Mouse (Mus musculus) lung, adult 2 months (tissue): ENCODE measurements around the gene Prpf40b.

Source experiments
- CTCF ChIP-seq: fragments of 200-500 bp; IDR thresholded peaks from 2 replicates; pipeline ENCODE4 v1.5.1; 2011; ENCODE audit warnings: mild to moderate bottlenecking, low read length, control low read depth; ENCODE audit not compliant: insufficient read depth
- POLR2A ChIP-seq: fragments of 200-500 bp; IDR thresholded peaks from 2 replicates; pipeline ENCODE4 v1.6.1; 2011; ENCODE audit warnings: low read depth, mild to moderate bottlenecking, control low read depth, low read length, borderline replicate concordance; ENCODE audit errors: extremely low read depth

DNA sequence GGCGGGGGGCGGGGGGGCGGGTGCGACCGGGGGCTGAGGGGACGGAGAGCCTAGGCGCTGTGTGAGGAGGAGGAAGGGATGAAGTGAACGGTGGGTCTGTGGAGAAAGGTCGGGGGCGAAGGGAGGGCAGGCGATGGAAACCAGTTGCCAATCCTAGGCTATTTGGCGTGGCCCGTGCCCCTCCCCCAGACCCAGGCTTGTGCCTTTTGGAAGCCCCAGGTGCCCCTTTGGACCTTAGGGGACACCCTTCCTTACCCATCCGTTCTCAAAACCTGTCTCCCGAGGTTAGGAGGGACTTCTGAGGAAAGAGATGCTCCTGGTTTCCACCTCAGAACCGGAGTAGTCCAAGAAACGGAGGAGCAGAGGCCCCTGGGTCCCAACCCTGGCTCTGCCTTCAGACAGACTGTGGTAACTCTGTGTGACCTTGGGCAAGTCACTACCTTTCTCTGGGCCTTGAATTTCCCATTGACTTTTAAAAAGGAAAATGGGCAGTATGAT, 646 bp downstream of the Prpf40b start, which contains the start of gene Fam186b:
- no peak for TF ChIP-seq POLR2A
- no peak for TF ChIP-seq CTCF
